Mouse (Mus musculus) embryonic facial prominence, embryonic 14.5 days (tissue): ENCODE data around the gene Ucp3. TPM values are rescaled to one million over a fixed set of nuclear protein-coding genes. Genes with fewer than 3 reads are reported as not detected.
"Not testable (repeated sequence)": the region's sequence is repeated elsewhere in the genome, so short reads cannot be mapped to it uniquely, and the experiment has no call there.

Experiments used
- ATAC-seq: fragments of 200-750 bp; cut with Nextera tagmentation; 2 replicates; pipeline ENCODE4 v1.8.0; 2017; ENCODE audit warnings: low read depth, moderate number of reproducible peaks, moderate TSS enrichment
- DNase-seq: peaks from one replicate; pipeline ENCODE4 v3.0.0-alpha.2; 2015; ENCODE audit warnings: low spot score
- H3K27ac ChIP-seq: fragments of 300-500 bp; sonication (generic); replicated peaks from 2 replicates; pipeline ENCODE4 v1.5.1; 2014; ENCODE audit warnings: low read depth, mild to moderate bottlenecking, low read length, moderate library complexity
- H3K27me3 ChIP-seq: fragments of 300-500 bp; sonication (generic); replicated peaks from 2 replicates; pipeline ENCODE4 v1.6.1; 2014; ENCODE audit warnings: low read length; ENCODE audit not compliant: control insufficient read depth, insufficient read depth
- H3K36me3 ChIP-seq: fragments of 300-500 bp; sonication (generic); 2 replicates; pipeline ENCODE4 v1.6.1; 2014; ENCODE audit warnings: low read length, mixed read lengths; ENCODE audit not compliant: control insufficient read depth, insufficient read depth
- H3K4me1 ChIP-seq: fragments of 300-500 bp; sonication (generic); 2 replicates; pipeline ENCODE4 v1.6.1; 2014; ENCODE audit warnings: antibody characterized with exemption, low read length; ENCODE audit not compliant: control insufficient read depth, insufficient read depth
- H3K4me2 ChIP-seq: fragments of 300-500 bp; sonication (generic); 2 replicates; pipeline ENCODE4 v1.6.1; 2014; ENCODE audit warnings: low read depth, mild to moderate bottlenecking, low read length, moderate library complexity, mixed read lengths
- H3K4me3 ChIP-seq: fragments of 300-500 bp; sonication (generic); 2 replicates; pipeline ENCODE4 v1.5.1; 2014; ENCODE audit warnings: low read depth, mild to moderate bottlenecking, low read length
- H3K9ac ChIP-seq: fragments of 300-500 bp; sonication (generic); 2 replicates; pipeline ENCODE4 v1.6.1; 2014; ENCODE audit warnings: low read depth, mild to moderate bottlenecking, low read length, moderate library complexity, mixed read lengths
- H3K9me3 ChIP-seq: fragments of 300-500 bp; sonication (generic); 2 replicates; pipeline ENCODE4 v1.6.1; 2016; ENCODE audit warnings: low read length; ENCODE audit not compliant: control insufficient read depth
- WGBS: fragments of 180-500 bp; shearing (Covaris S2); extraction: QIAGEN DNeasy Blood & Tissue Kit; methylation state at CpG from one replicate; pipeline ENCODE4 v1.1.7; 2014; 5-methylcytosine and 5-hydroxymethylcytosine counted together
- polyA plus RNA-seq: library from polyadenylated mRNA; unstranded; fragments of >200 nt; fragmentation: Nextera tagmentation; extraction: Ambion mirVana; gene quantifications from 2 replicates; pipeline ENCODE4 v1.2.1, GENCODE M21; 2014

Ucp3 gene
- polyA plus RNA-seq, 1 experiment from 2014 or later: 0.24 TPM

DNA sequence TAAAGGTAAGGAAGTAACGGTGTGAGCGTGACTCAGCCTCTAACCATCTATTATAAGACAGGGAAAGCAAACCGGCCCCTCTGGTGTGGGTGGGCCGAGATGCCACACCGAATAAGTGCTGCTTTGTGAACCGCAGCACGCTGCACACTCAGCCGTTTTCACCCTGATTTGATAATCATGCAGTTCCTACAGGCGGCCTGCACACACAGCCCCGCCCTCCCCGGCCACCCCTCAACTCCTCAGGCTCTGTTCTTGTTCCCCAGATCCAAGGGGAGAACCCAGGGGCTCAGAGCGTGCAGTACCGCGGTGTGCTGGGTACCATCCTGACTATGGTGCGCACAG, 7.0 kb downstream of the Ucp3 start:
- WGBS: 66% methylated on average over 15 of the region's 15 CpGs
- ATAC-seq: peak; percentile 58

GRCm38 (mm10) chr7:100480175-100480574, 7.4 kb downstream of the Ucp3 start:
- H3K4me1 ChIP-seq: no peaks in the 10 kb centered on the region
- ATAC-seq (0 out of 2 replicates have a peak, but pooled peaks have one; percentile 6), DNase-seq (no peak)
- H3K9ac ChIP-seq: no peak overlapping the region
- no peaks in the 10 kb centered on the region for H3K9me3 ChIP-seq
- WGBS: 82% methylated on average over 17 of the region's 17 CpGs
- H3K4me3 ChIP-seq: no peak overlapping the region
- H3K36me3 ChIP-seq: no peaks in the 10 kb centered on the region
- no peak overlapping the region for H3K4me2 ChIP-seq
- no peaks in the 10 kb centered on the region for H3K27me3 ChIP-seq
- H3K27ac ChIP-seq: no peak overlapping the region

More for the DNA sequence above, 7.0 kb downstream of the Ucp3 start:
- Histone ChIP-seq H3K27me3 (no peaks in the 10 kb centered on the region), H3K4me2 (no peak overlapping the region), H3K36me3 (no peaks in the 10 kb centered on the region), H3K9me3 (no peaks in the 10 kb centered on the region), H3K27ac (no peak overlapping the region; the same call in 1 of the 2 replicates), H3K9ac (no peak overlapping the region), H3K4me3 (no peak overlapping the region), H3K4me1 (no peaks in the 10 kb centered on the region; the same call in 1 of the 2 replicates)
- DNase-seq: peak; percentile 53

- not testable (repeated sequence) for H3K36me3 ChIP-seq, ATAC-seq, H3K9me3 ChIP-seq, H3K4me3 ChIP-seq, H3K9ac ChIP-seq, H3K27ac ChIP-seq, DNase-seq, H3K4me2 ChIP-seq, H3K4me1 ChIP-seq, H3K27me3 ChIP-seq
- WGBS: 94% methylated on average over 1 of the region's 2 CpGs
These were observed 9.3 kb downstream of the Ucp3 start for GRCm38 (mm10) chr7:100482046-100482445.

- Histone ChIP-seq H3K9me3 (no peaks in the 10 kb centered on the region), H3K27ac (no peak overlapping the region), H3K4me2 (no peak overlapping the region), H3K4me3 (no peak overlapping the region), H3K9ac (no peak overlapping the region), H3K4me1 (no peaks in the 10 kb centered on the region), H3K36me3 (no peaks in the 10 kb centered on the region), H3K27me3 (no peaks in the 10 kb centered on the region)
- ATAC-seq (no peak), DNase-seq (no peak)
- WGBS: 80% methylated on average over 5 of the region's 5 CpGs
These were observed 11.7 kb downstream of the Ucp3 start for GRCm38 (mm10) chr7:100484493-100484892.

DNA sequence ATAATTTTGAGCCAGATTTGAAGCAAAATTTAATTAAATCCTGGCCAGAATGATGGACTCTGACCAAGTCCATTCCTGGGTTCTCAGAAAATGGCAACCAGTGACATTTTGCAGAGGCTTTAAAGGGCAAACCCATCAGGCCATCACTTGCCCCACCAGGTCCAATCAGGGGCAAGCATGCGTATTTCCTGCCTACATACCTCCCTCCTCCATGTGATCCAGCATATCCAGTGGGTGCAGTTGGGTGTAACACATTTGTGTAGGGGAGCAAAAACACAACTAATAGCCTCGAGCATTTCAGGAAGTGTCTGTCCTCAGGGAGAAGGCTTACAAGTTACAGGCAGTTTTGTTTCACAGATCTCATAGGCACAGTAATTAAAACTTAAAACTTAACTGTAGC, 14.5 kb downstream of the Ucp3 start:
- no peaks in the 10 kb centered on the region for H3K36me3 ChIP-seq
- H3K4me1 ChIP-seq: no peaks in the 10 kb centered on the region
- H3K27ac ChIP-seq: no peak overlapping the region
- H3K4me3 ChIP-seq: no peak overlapping the region
- H3K4me2 ChIP-seq: no peak overlapping the region
- no peaks in the 10 kb centered on the region for H3K27me3 ChIP-seq
- H3K9ac ChIP-seq: no peak overlapping the region
- no peak for DNase-seq
- no peaks in the 10 kb centered on the region for H3K9me3 ChIP-seq
- no peak for ATAC-seq
- WGBS: 59% methylated on average over 2 of the region's 2 CpGs

GRCm38 (mm10) chr7:100488474-100489048, 15.8 kb downstream of the Ucp3 start:
- Histone ChIP-seq H3K36me3 (no peaks in the 10 kb centered on the region), H3K9ac (no peak overlapping the region), H3K27ac (no peak overlapping the region; the same call in 1 of the 2 replicates), H3K4me3 (no peak overlapping the region), H3K27me3 (no peaks in the 10 kb centered on the region), H3K9me3 (no peaks in the 10 kb centered on the region), H3K4me1 (peaks cover 6% of the 10 kb centered on the region; the same call in 1 of the 2 replicates), H3K4me2 (no peak overlapping the region)
- WGBS: 31% methylated on average over 10 of the region's 10 CpGs
- ATAC-seq: no peak
- DNase-seq: peak; percentile 39

- no peak for DNase-seq
These were observed 19.8 kb downstream of the Ucp3 start for GRCm38 (mm10) chr7:100492391-100493116.

GRCm38 (mm10) chr7:100493117-100493483, 20.3 kb downstream of the Ucp3 start, which contains the start of gene Ucp2:
Gene Ucp2, plus strand, starts transcription at chr7:100493337.
- peak within 1 kb of the TSS; percentile 47 for H3K4me3 ChIP-seq
- peak within 1 kb of the TSS; percentile 53 for H3K27ac ChIP-seq
- 3% methylated on average over 18 of the region's 27 CpGs for WGBS
- H3K9me3 ChIP-seq: no peaks in the 10 kb centered on the region
- DNase-seq (peak; percentile 93), ATAC-seq (peak; percentile 53)
- peaks cover 32% of the 10 kb centered on the region for H3K4me1 ChIP-seq
- peak within 1 kb of the TSS; percentile 91 for H3K4me2 ChIP-seq
- H3K9ac ChIP-seq: peak within 1 kb of the TSS; percentile 62
- no peaks in the 10 kb centered on the region for H3K36me3 ChIP-seq
- no peaks in the 10 kb centered on the region for H3K27me3 ChIP-seq

More at GRCm38 (mm10) chr7:100492391-100493116, 19.8 kb downstream of the Ucp3 start:
- Histone ChIP-seq H3K9ac (peak overlapping the region; percentile 62), H3K36me3 (no peaks in the 10 kb centered on the region), H3K4me2 (peak overlapping the region; percentile 91), H3K9me3 (no peaks in the 10 kb centered on the region), H3K4me1 (peaks cover 32% of the 10 kb centered on the region), H3K27me3 (no peaks in the 10 kb centered on the region), H3K4me3 (peak overlapping the region; percentile 47), H3K27ac (no peak overlapping the region)
- ATAC-seq: peak; percentile 42
- WGBS: 2% methylated on average over 24 of the region's 36 CpGs
